Mouse (Mus musculus): ENCODE measurements around the gene Nadk.

DNA sequence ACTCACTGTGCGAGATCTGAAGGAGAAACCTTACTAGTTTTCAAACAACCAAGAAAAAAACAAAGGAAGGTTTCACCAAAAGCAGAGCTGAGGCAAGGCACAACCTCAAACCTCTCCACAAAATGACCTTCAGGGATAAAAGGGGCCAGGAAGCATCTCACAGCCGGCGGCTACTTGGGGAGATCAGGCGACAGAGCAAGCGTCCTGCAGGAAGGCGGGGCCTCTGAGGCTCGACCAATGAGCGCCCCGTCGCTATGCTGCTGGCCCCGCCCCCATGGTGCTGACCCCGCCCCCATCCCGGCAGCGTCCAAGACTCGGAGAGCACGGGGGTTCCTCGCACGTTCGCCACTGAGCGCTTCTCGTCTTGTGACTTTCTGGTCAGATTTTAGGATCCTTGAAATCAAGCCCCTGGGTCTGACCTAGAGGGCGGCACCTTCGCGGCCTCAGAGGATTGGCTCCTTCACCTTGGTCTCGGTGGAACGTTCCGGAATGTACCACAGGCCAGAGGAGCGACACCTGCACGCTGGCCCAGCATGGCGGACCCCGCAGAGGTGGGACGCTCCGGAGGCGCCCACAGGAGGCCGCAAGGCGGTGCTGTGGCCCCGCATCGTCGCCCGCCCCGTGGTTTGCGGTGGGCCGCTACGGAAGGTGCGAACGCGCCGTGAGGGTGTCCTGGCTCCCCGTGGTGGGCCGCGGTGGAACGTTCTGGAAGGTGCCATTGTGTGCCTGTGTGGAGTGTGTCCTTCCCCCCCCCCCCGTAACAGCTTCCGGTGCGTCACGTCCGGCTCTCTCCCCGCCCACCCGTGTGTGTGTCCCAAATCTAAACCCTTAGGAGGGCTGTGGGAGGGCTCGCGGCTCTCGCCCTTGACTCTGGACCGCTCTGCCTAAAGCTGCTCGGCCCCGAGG, 39.2 kb downstream of the Nadk start, which contains the start of gene Slc35e2:
- TF ChIP-seq POLR2A (IDR thresholded peaks at IDR 0.05; ENCODE audit: insufficient read depth, low read length) (peak; percentile 75), EP300 (IDR thresholded peaks at IDR 0.05; ENCODE audit: insufficient read depth, low read depth, low read length) (no peak)
